Mouse (Mus musculus): ENCODE data around the gene Gm3336. TPM values are rescaled to one million over a fixed set of nuclear protein-coding genes. Genes with fewer than 3 reads are reported as not detected.

The Gm3336 gene
- polyA plus RNA-seq, 1 experiment from 2014 or later, result not detected

DNA sequence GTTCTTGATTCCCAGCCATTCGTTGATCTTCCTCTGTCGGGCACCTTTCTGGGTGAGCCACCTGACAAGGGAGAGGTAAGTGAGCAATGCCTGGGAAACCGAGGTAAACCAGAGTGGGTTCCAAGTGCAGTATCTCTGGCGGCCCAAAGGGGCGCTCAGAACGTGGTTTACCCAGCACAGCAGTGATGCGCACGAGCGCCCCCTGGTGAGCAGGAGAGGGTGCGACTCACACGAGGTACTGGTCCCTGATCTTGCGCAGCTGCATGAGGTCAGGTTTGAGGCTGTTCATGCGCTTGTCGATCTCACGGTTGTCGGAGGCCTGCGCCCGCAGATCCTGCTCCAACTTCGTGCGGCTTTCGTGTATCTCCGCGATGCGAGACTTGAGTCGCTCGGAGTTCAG is 51.0 kb downstream of the Gm3336 start:
- H3K9me3 ChIP-seq, result no peaks in the 10 kb centered on the region
- H3K36me3 ChIP-seq, result peaks cover 56% of the 10 kb centered on the region
- H3K9ac ChIP-seq, result no peak overlapping the region
- 7% methylated on average over 26 of the region's 26 CpGs for WGBS
- H3K4me3 ChIP-seq, result no peak overlapping the region
- peak; percentile 42; the same call in 1 of the 2 replicates for ATAC-seq (ENCODE audit: insufficient number of reproducible peaks, low FRiP score, low TSS enrichment, low read depth)
- H3K27me3 ChIP-seq, result no peaks in the 10 kb centered on the region
- no peak overlapping the region for H3K4me2 ChIP-seq
- H3K27ac ChIP-seq, result no peak overlapping the region
- peaks cover 53% of the 10 kb centered on the region for H3K4me1 ChIP-seq

GRCm38 (mm10) chr8:70769858-70770257 is 51.5 kb downstream of the Gm3336 start:
- Histone ChIP-seq H3K4me2 (no peak overlapping the region), H3K9me3 (no peaks in the 10 kb centered on the region), H3K9ac (no peak overlapping the region), H3K4me3 (no peak overlapping the region), H3K27ac (no peak overlapping the region), H3K36me3 (peaks cover 61% of the 10 kb centered on the region), H3K27me3 (no peaks in the 10 kb centered on the region), H3K4me1 (peaks cover 57% of the 10 kb centered on the region)
- WGBS, result 74% methylated on average over 12 of the region's 12 CpGs
- ATAC-seq (ENCODE audit: insufficient number of reproducible peaks, low FRiP score, low TSS enrichment, low read depth), result no peak

DNA sequence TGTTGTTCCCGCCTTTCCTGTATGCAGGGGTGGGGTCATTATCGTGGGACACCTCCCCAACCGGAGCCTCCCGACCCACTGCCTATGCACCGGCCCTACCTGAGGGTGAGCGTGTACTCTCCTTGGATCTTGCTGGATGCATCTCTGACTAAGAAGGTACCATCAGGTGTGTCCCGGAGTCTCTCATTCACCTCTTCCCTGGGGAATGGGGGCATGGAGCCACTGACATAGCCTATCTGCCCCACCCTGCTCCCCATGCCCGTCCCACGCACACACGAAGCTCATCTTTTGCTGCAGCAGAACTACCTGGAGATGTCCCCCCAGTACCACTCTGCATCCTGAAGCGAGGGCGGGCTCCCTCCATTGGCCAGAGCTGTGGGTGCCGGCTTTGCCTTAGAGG is 52.4 kb downstream of the Gm3336 start:
- Histone ChIP-seq H3K27ac (no peak overlapping the region), H3K27me3 (no peaks in the 10 kb centered on the region), H3K36me3 (peaks cover 63% of the 10 kb centered on the region), H3K4me2 (no peak overlapping the region), H3K9ac (no peak overlapping the region), H3K4me1 (peaks cover 61% of the 10 kb centered on the region), H3K4me3 (no peak overlapping the region), H3K9me3 (no peaks in the 10 kb centered on the region)
- WGBS, result 92% methylated on average over 13 of the region's 13 CpGs
- ATAC-seq (ENCODE audit: insufficient number of reproducible peaks, low FRiP score, low TSS enrichment, low read depth), result no peak

DNA sequence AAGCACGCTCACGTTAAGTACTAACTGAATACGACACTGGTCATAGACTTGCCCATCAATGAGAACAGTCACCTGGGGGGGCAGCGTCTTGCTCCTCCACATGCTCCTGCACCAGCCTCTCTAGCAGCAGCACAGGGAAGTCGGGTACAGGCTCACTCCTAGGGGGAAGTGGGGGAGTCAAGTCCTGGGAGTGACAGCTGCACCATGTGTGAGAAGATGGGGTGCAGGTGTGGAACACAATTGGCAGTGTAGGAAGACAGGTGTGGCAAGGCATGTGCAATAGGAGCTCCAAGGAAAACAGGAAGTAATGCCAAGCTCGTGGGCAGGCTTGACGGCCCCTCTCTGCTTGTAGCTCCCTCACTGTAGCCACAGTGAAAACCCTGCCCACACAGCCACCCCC is 52.9 kb downstream of the Gm3336 start:
- 84% methylated on average over 7 of the region's 7 CpGs for WGBS
- ATAC-seq (ENCODE audit: insufficient number of reproducible peaks, low FRiP score, low TSS enrichment, low read depth), result no peak

DNA sequence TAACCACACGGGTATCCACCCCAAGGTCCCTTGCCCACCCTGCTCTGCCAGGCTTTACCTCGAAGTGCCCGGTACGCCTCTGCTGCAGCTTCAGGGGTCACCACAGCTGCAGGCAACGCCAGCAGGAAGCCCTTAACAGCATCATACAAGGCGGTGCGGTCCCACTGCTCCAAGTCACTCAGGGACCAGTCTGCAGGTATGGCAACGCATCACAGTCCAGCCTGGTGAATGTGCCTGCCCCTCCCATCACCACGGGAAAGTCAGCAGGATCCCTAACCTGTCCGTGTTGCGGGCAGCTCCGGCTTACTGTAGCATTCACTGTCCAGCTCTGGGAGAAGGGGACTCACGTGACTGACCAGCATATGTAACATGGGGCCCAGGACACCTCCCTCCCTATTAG is 53.7 kb downstream of the Gm3336 start:
- no peak overlapping the region for H3K4me2 ChIP-seq
- peaks cover 53% of the 10 kb centered on the region for H3K4me1 ChIP-seq
- H3K27ac ChIP-seq, result no peak overlapping the region
- H3K27me3 ChIP-seq, result no peaks in the 10 kb centered on the region
- peaks cover 63% of the 10 kb centered on the region for H3K36me3 ChIP-seq
- H3K9me3 ChIP-seq, result no peaks in the 10 kb centered on the region
- H3K4me3 ChIP-seq, result no peak overlapping the region
- WGBS, result 89% methylated on average over 13 of the region's 13 CpGs
- ATAC-seq (ENCODE audit: insufficient number of reproducible peaks, low FRiP score, low TSS enrichment, low read depth), result no peak
- no peak overlapping the region for H3K9ac ChIP-seq

More for the DNA sequence above, 52.9 kb downstream of the Gm3336 start:
- H3K4me1 ChIP-seq, result peaks cover 60% of the 10 kb centered on the region
- no peak overlapping the region for H3K27ac ChIP-seq
- no peaks in the 10 kb centered on the region for H3K27me3 ChIP-seq
- H3K4me2 ChIP-seq, result no peak overlapping the region
- H3K9ac ChIP-seq, result no peak overlapping the region
- peaks cover 63% of the 10 kb centered on the region for H3K36me3 ChIP-seq
- no peaks in the 10 kb centered on the region for H3K9me3 ChIP-seq
- no peak overlapping the region for H3K4me3 ChIP-seq

Other genes starting within 250 kb of the Gm3336 start
- gene Klhl26, start 241.6 kb upstream of the Gm3336 start, polyA plus RNA-seq (2015; fragmentation: Nextera tagmentation; extraction: Ambion mirVana), result 27.9 and 28.2 TPM in 2 replicates
- 6.9 and 9.6 TPM in 2 replicates for gene Tmem59l, start 231.2 kb upstream of the Gm3336 start, polyA plus RNA-seq (2015; fragmentation: Nextera tagmentation; extraction: Ambion mirVana)
- gene Crlf1, start 225.4 kb upstream of the Gm3336 start, polyA plus RNA-seq (2015; fragmentation: Nextera tagmentation; extraction: Ambion mirVana), result 91.2 and 97.7 TPM in 2 replicates
- gene Rex1bd, start 211.8 kb upstream of the Gm3336 start, polyA plus RNA-seq (2015; fragmentation: Nextera tagmentation; extraction: Ambion mirVana), result 136 and 149 TPM in 2 replicates
- gene Uba52, start 207.7 kb upstream of the Gm3336 start, polyA plus RNA-seq (2015; fragmentation: Nextera tagmentation; extraction: Ambion mirVana), result 859 and 940 TPM in 2 replicates
- 274 and 278 TPM in 2 replicates for gene Fkbp8, start 190.8 kb upstream of the Gm3336 start, polyA plus RNA-seq (2015; fragmentation: Nextera tagmentation; extraction: Ambion mirVana)
- gene Kxd1, start 190.6 kb upstream of the Gm3336 start, polyA plus RNA-seq (2015; fragmentation: Nextera tagmentation; extraction: Ambion mirVana), result 53.8 and 55.1 TPM in 2 replicates
- 20.4 and 21.1 TPM in 2 replicates for gene Ell, start 179.1 kb upstream of the Gm3336 start, polyA plus RNA-seq (2015; fragmentation: Nextera tagmentation; extraction: Ambion mirVana)
- 111 and 123 TPM in 2 replicates for gene Isyna1, start 124.2 kb upstream of the Gm3336 start, polyA plus RNA-seq (2015; fragmentation: Nextera tagmentation; extraction: Ambion mirVana)
- 119 and 120 TPM in 2 replicates for gene Ssbp4, start 109.7 kb upstream of the Gm3336 start, polyA plus RNA-seq (2015; fragmentation: Nextera tagmentation; extraction: Ambion mirVana)
- gene Lrrc25, start 102.4 kb upstream of the Gm3336 start, polyA plus RNA-seq (2015; fragmentation: Nextera tagmentation; extraction: Ambion mirVana), result 3.2 and 3.3 TPM in 2 replicates
- 0.16 and 0.24 TPM in 2 replicates for gene Gdf15, start 86.1 kb upstream of the Gm3336 start, polyA plus RNA-seq (2015; fragmentation: Nextera tagmentation; extraction: Ambion mirVana)
- gene Pgpep1, start 58.2 kb upstream of the Gm3336 start, polyA plus RNA-seq (2015; fragmentation: Nextera tagmentation; extraction: Ambion mirVana), result 57.5 and 60.7 TPM in 2 replicates
- 199 and 201 TPM in 2 replicates for gene Lsm4, start 45.3 kb upstream of the Gm3336 start, polyA plus RNA-seq (2015; fragmentation: Nextera tagmentation; extraction: Ambion mirVana)
- 69.8 and 81.5 TPM in 2 replicates for gene Jund, start 19.6 kb upstream of the Gm3336 start, polyA plus RNA-seq (2015; fragmentation: Nextera tagmentation; extraction: Ambion mirVana)
- 0.04 TPM in 2 replicates for gene Iqcn, start 15.1 kb upstream of the Gm3336 start, polyA plus RNA-seq (2015; fragmentation: Nextera tagmentation; extraction: Ambion mirVana)
- gene Pde4c, start 5.2 kb downstream of the Gm3336 start, polyA plus RNA-seq (2015; fragmentation: Nextera tagmentation; extraction: Ambion mirVana), result 0.05 and 0.16 TPM in 2 replicates
- gene Rab3a, start 36.1 kb downstream of the Gm3336 start, polyA plus RNA-seq (2015; fragmentation: Nextera tagmentation; extraction: Ambion mirVana), result 17.1 and 19.4 TPM in 2 replicates
- gene Mpv17l2, start 42.4 kb downstream of the Gm3336 start, polyA plus RNA-seq (2015; fragmentation: Nextera tagmentation; extraction: Ambion mirVana), result 41.9 and 46.1 TPM in 2 replicates
- gene Pik3r2, start 58.2 kb downstream of the Gm3336 start, polyA plus RNA-seq (2015; fragmentation: Nextera tagmentation; extraction: Ambion mirVana), result 85.8 and 91.4 TPM in 2 replicates
- 13.8 and 14.4 TPM in 2 replicates for gene Mast3, start 86.5 kb downstream of the Gm3336 start, polyA plus RNA-seq (2015; fragmentation: Nextera tagmentation; extraction: Ambion mirVana)
- 0.13 and 0.35 TPM in 2 replicates for gene Il12rb1, start 89.9 kb downstream of the Gm3336 start, polyA plus RNA-seq (2015; fragmentation: Nextera tagmentation; extraction: Ambion mirVana)
- gene Arrdc2, start 121.2 kb downstream of the Gm3336 start, polyA plus RNA-seq (2015; fragmentation: Nextera tagmentation; extraction: Ambion mirVana), result 6.7 and 8.8 TPM in 2 replicates
- gene Kcnn1, start 144.7 kb downstream of the Gm3336 start, polyA plus RNA-seq (2015; fragmentation: Nextera tagmentation; extraction: Ambion mirVana), result 2.3 and 3.1 TPM in 2 replicates
- gene Ccdc124, start 155.4 kb downstream of the Gm3336 start, polyA plus RNA-seq (2015; fragmentation: Nextera tagmentation; extraction: Ambion mirVana), result 95.8 and 101 TPM in 2 replicates
- gene Slc5a5, start 174.2 kb downstream of the Gm3336 start, polyA plus RNA-seq (2015; fragmentation: Nextera tagmentation; extraction: Ambion mirVana), result 0.44 and 0.70 TPM in 2 replicates
- gene Rpl18a, start 178.9 kb downstream of the Gm3336 start, polyA plus RNA-seq (2015; fragmentation: Nextera tagmentation; extraction: Ambion mirVana), result 3,854 and 4,707 TPM in 2 replicates
- gene Map1s, start 187.4 kb downstream of the Gm3336 start, polyA plus RNA-seq (2015; fragmentation: Nextera tagmentation; extraction: Ambion mirVana), result 43.3 and 49.4 TPM in 2 replicates